Mouse (Mus musculus) midbrain, embryonic 11.5 days (tissue): ENCODE data around the gene Rsad1. TPM values are rescaled to one million over a fixed set of nuclear protein-coding genes. Genes with fewer than 3 reads are reported as not detected.

Experiments
- ATAC-seq: fragments of 200-750 bp; cut with Nextera tagmentation; 2 replicates; pipeline ENCODE4 v1.8.0; 2017; ENCODE audit warnings: moderate TSS enrichment, moderate library complexity; ENCODE audit not compliant: low FRiP score
- DNase-seq: peaks from one replicate; pipeline ENCODE4 v3.0.0; 2015; ENCODE audit warnings: low spot score; ENCODE audit errors: missing footprints
- H3K27ac ChIP-seq: fragments of 300-500 bp; sonication (generic); 2 replicates; pipeline ENCODE4 v1.5.1; 2014; ENCODE audit warnings: low read depth, low read length
- H3K27me3 ChIP-seq: fragments of 300-500 bp; sonication (generic); 2 replicates; pipeline ENCODE4 v1.6.1; 2014; ENCODE audit warnings: mild to moderate bottlenecking, low read length, moderate library complexity, mixed read lengths; ENCODE audit not compliant: control insufficient read depth, insufficient read depth
- H3K36me3 ChIP-seq: fragments of 300-500 bp; sonication (generic); 2 replicates; pipeline ENCODE4 v1.6.1; 2014; ENCODE audit warnings: mild to moderate bottlenecking, low read length, moderate library complexity, mixed read lengths; ENCODE audit not compliant: control insufficient read depth, insufficient read depth
- H3K4me1 ChIP-seq: fragments of 300-500 bp; sonication (generic); 2 replicates; pipeline ENCODE4 v1.6.1; 2014; ENCODE audit warnings: low read length; ENCODE audit not compliant: control insufficient read depth, insufficient read depth
- H3K4me2 ChIP-seq: fragments of 300-500 bp; sonication (generic); 2 replicates; pipeline ENCODE4 v1.6.1; 2014; ENCODE audit warnings: mild to moderate bottlenecking, moderate library complexity
- H3K4me3 ChIP-seq: fragments of 300-500 bp; sonication (generic); 2 replicates; pipeline ENCODE4 v1.5.1; 2014; ENCODE audit warnings: low read depth, low read length
- H3K9ac ChIP-seq: fragments of 300-500 bp; sonication (generic); 2 replicates; pipeline ENCODE4 v1.6.1; 2014; ENCODE audit warnings: low read length
- H3K9me3 ChIP-seq: fragments of 300-500 bp; sonication (generic); 2 replicates; pipeline ENCODE4 v1.6.1; 2016; ENCODE audit warnings: low read length; ENCODE audit not compliant: control insufficient read depth
- WGBS: fragments of 180-500 bp; shearing (Covaris S2); extraction: QIAGEN DNeasy Blood & Tissue Kit; methylation state at CpG from one replicate; pipeline ENCODE4 v1.1.7; 2014; 5-methylcytosine and 5-hydroxymethylcytosine counted together
- polyA plus RNA-seq: library from polyadenylated mRNA; unstranded; fragments of >200 nt; fragmentation: Nextera tagmentation; extraction: Ambion mirVana; gene quantifications from 2 replicates; pipeline ENCODE4 v1.2.1, GENCODE M21; 2014

Gene Rsad1
- polyA plus RNA-seq = 3.7 and 3.9 TPM in 2 replicates

DNA sequence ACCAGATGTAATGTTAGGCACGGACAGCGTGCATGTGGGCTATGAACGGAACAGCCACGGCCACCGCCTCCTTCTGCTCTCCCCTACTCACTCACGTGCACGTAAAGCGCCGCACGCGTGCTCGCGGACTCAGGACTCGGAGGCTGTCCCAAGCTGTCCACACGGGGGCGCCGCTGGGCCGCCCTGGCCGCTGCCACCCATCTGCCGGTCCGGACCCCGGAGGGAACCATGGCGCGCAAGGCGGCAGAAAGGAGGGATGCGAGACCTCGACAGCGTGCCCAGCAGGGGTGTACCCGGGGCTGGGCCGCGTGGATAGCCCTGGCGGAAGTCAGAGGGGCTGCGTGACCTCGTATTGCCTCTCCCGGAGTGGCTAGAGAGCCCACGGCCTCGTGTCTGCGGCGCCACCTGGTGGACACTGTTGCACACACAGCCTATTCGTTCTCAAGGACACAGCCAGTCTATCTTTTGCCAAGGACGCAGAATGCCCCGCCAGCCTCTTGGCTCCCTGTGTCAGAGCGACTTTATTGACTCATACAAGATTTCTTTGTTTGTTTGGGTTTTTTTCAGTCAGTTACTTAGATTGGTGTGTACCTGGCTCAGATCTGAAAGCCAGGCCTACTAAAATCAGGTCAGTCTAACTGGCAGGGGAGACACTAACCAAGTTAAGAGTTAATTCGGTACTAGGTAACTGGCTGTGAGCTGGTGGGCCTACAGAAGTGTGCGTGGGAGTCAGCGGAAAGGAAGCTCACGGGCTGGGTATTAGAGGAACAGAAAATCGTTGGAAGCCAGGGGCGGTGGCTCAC lies at the start of gene Rsad1:
TSS of gene Rsad1 (minus strand) at position 368 of the 803 bp plus-strand sequence.
- peaks cover 7% of the 10 kb centered on the region for H3K4me1 ChIP-seq
- peak; percentile 92 for ATAC-seq
- peak within 1 kb of the TSS; percentile 44 for H3K4me3 ChIP-seq
- no peaks in the 10 kb centered on the region for H3K36me3 ChIP-seq
- H3K4me2 ChIP-seq = peak within 1 kb of the TSS; percentile 90
- H3K9me3 ChIP-seq = no peaks in the 10 kb centered on the region
- no peaks in the 10 kb centered on the region for H3K27me3 ChIP-seq
- DNase-seq = peak; percentile 100
- peak within 1 kb of the TSS; percentile 44 for H3K9ac ChIP-seq
- WGBS = 5% methylated on average over 49 of the region's 49 CpGs
- peak within 1 kb of the TSS; percentile 4; the same call in 1 of the 2 replicates for H3K27ac ChIP-seq

DNA sequence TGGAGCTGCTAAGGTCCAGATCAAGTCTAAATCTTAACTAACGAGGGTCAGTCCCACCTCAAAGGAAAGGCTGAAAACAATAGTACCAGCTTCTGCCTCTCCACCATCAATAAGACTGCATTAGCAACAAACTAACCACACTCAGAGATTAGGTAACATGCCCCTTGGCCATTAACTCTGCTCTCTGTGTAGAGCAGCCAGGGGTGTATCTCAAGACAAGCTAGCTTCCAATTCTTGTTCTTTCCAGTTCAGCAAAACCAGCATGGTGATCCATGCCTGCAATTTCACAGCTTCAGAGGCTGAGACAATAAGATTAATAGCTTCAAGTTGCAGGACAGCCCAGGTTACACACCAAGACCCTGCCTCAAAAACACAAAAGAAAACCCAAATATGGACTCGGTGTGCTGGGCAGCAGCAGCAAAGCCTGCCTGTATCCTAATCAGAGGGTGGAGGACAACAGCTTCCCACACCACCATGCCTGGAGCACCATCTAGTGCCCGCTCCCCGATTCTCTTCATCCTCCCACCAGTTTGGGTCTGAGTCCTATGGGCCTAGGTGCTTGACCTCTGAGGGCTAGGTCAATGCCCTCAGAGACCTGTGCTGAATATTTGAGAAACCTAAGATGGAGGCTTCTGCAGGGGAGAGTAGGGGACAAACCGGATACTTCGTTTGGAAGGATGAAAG lies 49.5 kb upstream of the Rsad1 start:
- no peaks in the 10 kb centered on the region for H3K27me3 ChIP-seq
- no peaks in the 10 kb centered on the region for H3K36me3 ChIP-seq
- ATAC-seq (no peak), DNase-seq (no peak)
- H3K4me3 ChIP-seq = no peak overlapping the region
- H3K4me1 ChIP-seq = no peaks in the 10 kb centered on the region
- no peaks in the 10 kb centered on the region for H3K9me3 ChIP-seq
- no peak overlapping the region for H3K9ac ChIP-seq
- no peak overlapping the region for H3K4me2 ChIP-seq
- 71% methylated on average over 6 of the region's 6 CpGs for WGBS
- no peak overlapping the region for H3K27ac ChIP-seq

DNA sequence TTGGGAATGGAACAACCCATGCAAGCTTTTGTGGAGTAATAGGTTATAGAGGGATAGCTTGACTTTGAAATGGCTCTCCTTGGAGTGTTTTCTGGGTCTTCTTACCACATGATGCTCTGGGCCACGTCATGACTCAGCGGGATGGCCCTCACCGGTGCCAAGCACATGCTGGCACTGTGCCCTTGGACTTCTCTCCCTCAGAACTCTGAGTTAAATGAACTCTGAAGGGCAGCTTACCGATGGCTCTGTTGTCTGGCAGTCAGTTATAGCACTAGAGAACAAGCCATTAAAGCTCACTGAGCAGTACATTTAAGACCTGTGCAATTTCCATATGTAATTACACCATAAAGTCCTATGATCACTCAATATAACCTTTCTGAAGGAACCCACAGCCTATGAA lies 48.3 kb upstream of the Rsad1 start:
- Histone ChIP-seq H3K36me3 (no peaks in the 10 kb centered on the region), H3K9me3 (no peaks in the 10 kb centered on the region), H3K9ac (no peak overlapping the region), H3K4me1 (no peaks in the 10 kb centered on the region), H3K4me2 (no peak overlapping the region), H3K27ac (no peak overlapping the region), H3K4me3 (no peak overlapping the region), H3K27me3 (no peaks in the 10 kb centered on the region)
- DNase-seq (no peak), ATAC-seq (no peak)
- 94% methylated on average over 4 of the region's 4 CpGs for WGBS

DNA sequence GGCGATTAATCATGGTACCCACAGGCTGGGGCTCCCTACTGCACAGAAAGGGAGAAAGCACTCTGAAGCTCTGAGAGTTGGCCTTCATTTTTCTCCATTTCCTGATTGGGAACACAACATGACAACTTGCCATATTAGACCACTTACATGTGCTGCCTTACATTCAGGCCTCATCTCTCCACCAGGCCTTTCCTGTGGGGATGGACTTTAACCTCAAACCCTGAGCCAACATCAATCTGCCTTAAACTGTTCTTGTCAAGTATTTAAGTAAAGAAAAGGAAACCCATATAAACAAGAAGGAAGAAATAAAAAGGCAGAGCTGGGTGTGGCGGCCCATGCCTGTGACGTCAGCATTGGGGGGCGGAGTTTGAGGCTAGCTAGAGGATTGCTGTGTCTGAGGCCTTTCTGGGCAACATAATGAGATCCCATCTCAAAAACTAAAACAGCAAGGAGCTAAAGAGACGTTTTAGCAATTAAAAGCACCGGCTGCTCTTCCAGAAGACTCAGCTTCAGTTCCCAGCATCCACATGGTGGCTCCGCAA lies 47.3 kb upstream of the Rsad1 start:
- WGBS = 73% methylated on average over 7 of the region's 7 CpGs
- ATAC-seq = no peak

DNA sequence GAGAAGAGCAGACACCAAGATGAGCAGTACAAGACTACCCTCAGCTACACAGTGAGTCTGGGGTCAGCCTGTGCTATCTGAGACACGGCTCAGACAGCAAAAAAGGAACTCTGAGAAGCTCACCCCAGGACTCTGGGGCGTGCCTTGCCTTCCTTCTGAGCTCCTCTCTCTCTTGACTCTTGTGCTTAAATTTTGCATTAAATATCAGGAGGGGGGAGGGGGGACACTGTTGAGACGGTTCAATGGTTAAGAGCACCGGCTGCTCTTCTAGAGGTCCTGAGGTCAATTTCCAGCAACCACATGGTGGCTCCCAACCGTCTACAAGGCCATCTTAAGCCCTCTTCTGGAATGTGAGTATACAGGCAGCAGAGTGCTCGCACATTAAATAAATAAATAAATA lies 38.5 kb upstream of the Rsad1 start:
- no peaks in the 10 kb centered on the region for H3K27me3 ChIP-seq
- no peak overlapping the region for H3K9ac ChIP-seq
- H3K4me3 ChIP-seq = no peak overlapping the region
- no peak overlapping the region for H3K27ac ChIP-seq
- no peaks in the 10 kb centered on the region for H3K9me3 ChIP-seq
- DNase-seq (no peak), ATAC-seq (no peak)
- H3K4me1 ChIP-seq = no peaks in the 10 kb centered on the region
- no peaks in the 10 kb centered on the region for H3K36me3 ChIP-seq
- WGBS = 75% methylated on average over 6 of the region's 6 CpGs
- no peak overlapping the region for H3K4me2 ChIP-seq

More for the DNA sequence above, 47.3 kb upstream of the Rsad1 start:
- Histone ChIP-seq H3K4me3 (no peak overlapping the region), H3K4me1 (no peaks in the 10 kb centered on the region), H3K9ac (no peak overlapping the region), H3K27me3 (no peaks in the 10 kb centered on the region), H3K4me2 (no peak overlapping the region), H3K36me3 (no peaks in the 10 kb centered on the region), H3K27ac (no peak overlapping the region), H3K9me3 (no peaks in the 10 kb centered on the region)
- DNase-seq = no peak

DNA sequence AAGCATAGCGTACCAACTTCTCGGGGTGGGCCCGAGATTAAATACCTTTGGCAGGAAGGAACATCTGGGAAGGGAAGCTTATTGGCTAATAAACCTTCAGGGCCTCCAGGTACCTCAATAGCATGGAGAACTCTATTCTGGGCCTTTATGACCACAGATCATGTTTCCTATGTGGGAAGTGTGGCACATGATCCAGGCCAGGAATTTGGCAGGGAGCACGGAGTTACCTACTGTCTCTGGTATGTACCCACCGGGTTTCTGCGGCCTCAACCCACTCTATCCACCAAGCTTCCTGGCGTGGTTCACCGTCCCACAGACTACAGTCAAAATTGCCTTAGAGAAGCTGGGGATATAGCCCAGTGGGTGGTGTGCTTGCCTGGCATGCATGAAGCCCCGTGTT lies 36.0 kb upstream of the Rsad1 start:
- WGBS = 94% methylated on average over 9 of the region's 9 CpGs

DNA sequence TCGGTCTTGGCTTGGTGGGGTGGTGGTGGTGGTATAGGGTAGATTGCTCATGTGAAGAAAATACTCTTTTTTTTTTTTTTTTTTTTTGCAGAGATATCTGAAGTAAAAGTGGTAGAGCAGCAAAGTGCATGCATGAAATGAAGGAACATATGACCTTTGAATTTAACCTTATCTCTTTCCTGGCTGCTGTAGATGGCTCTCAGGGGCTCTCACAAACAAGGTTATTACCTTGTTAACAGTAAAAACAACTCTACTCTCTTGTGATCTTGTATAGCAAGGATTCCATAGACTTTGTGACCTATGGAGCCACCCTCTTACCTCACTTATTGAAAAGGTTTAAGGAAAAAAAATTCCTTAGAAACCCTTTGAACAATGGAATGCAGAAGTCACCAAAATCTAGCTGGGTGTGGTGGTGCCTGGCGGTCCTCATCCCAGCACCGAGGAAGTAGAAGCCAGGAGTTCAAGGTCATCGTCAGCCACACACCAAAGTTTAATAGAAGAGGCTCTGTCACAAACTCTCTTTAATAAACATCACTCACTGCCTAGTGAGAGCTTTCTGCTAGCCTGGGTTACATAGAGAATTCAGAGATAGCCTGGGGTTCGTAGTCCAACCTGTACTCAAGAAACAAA lies 31.2 kb upstream of the Rsad1 start:
- Histone ChIP-seq H3K9ac (no peak overlapping the region), H3K4me3 (no peak overlapping the region), H3K4me2 (no peak overlapping the region), H3K36me3 (no peaks in the 10 kb centered on the region), H3K9me3 (no peaks in the 10 kb centered on the region), H3K27me3 (no peaks in the 10 kb centered on the region), H3K27ac (no peak overlapping the region), H3K4me1 (no peaks in the 10 kb centered on the region)
- WGBS = 91% methylated on average over 5 of the region's 5 CpGs
- ATAC-seq (no peak), DNase-seq (no peak)

More for the DNA sequence above, 36.0 kb upstream of the Rsad1 start:
- H3K4me2 ChIP-seq = no peak overlapping the region
- H3K9me3 ChIP-seq = no peaks in the 10 kb centered on the region
- no peak overlapping the region for H3K4me3 ChIP-seq
- no peak overlapping the region for H3K9ac ChIP-seq
- ATAC-seq = no peak
- H3K27ac ChIP-seq = no peak overlapping the region
- no peaks in the 10 kb centered on the region for H3K36me3 ChIP-seq
- H3K27me3 ChIP-seq = no peaks in the 10 kb centered on the region
- no peak for DNase-seq
- no peaks in the 10 kb centered on the region for H3K4me1 ChIP-seq

DNA sequence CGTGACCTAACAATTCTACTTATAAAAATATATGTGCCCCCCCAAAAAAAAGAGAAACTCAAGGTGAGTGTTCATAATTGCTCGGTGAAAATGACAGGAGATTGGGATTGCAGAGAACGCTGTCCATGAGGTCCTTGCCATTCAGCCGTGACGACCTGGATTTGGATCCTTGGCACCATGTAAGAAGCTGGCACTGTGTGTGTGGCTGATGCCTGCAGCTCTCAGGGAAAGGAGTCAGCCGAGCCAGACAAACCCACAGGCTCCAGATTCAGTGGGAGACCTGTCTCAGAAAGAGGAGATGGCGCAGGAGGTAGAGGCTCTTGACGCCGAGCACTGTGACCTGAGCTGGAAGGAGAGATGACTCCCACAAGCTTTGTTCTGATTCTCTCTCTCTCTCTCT lies 27.3 kb upstream of the Rsad1 start:
- no peaks in the 10 kb centered on the region for H3K27me3 ChIP-seq
- no peak overlapping the region for H3K27ac ChIP-seq
- no peak overlapping the region for H3K4me3 ChIP-seq
- H3K36me3 ChIP-seq = no peaks in the 10 kb centered on the region
- no peak overlapping the region for H3K4me2 ChIP-seq
- H3K9ac ChIP-seq = no peak overlapping the region
- H3K9me3 ChIP-seq = no peaks in the 10 kb centered on the region
- DNase-seq = no peak
- no peaks in the 10 kb centered on the region for H3K4me1 ChIP-seq
- WGBS = 87% methylated on average over 9 of the region's 9 CpGs
- no peak for ATAC-seq

DNA sequence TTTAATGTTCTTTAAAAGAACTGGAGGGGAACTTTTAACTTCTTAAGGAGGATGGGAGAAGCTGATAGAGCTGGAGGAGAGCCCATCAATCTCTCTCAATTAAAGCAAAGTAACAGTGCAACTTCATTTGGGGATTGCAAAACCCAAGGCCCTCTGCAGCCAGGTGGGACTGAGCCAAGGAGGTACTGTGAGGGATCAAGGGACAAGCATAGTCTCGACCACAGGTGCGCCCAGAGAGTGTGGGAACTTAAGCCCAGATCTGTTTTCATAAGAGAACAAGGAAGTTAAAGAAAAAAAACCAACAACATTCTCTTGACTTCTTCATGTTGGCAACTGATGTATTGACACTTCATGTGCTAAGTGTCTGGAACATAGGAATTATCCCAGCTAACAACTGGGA lies 26.0 kb upstream of the Rsad1 start:
- Histone ChIP-seq H3K27ac (no peak overlapping the region), H3K9me3 (no peaks in the 10 kb centered on the region), H3K4me2 (no peak overlapping the region), H3K4me3 (no peak overlapping the region), H3K4me1 (no peaks in the 10 kb centered on the region), H3K27me3 (no peaks in the 10 kb centered on the region), H3K36me3 (no peaks in the 10 kb centered on the region), H3K9ac (no peak overlapping the region)
- 71% methylated on average over 2 of the region's 2 CpGs for WGBS
- DNase-seq = no peak
- no peak for ATAC-seq
